Mouse (Mus musculus) monocyte, adult 2 months (primary cell): ENCODE measurements around the gene Fat1.

Source experiments
- DNase-seq, 2 experiments: peaks; one replicate each; pipeline ENCODE4 v3.0.0; 2022; ENCODE audit warnings: low spot score in 2 of 2, low read depth in 1 of 2

The Fat1 gene

GRCm38 (mm10) chr8:44961492-44961891 is 26.2 kb downstream of the Fat1 start:
- DNase-seq, result no peak

GRCm38 (mm10) chr8:44962572-44963231 is 27.5 kb downstream of the Fat1 start:
- no peak for DNase-seq

- DNase-seq, result no peak
Observed at GRCm38 (mm10) chr8:44967521-44968039, 32.3 kb downstream of the Fat1 start.

GRCm38 (mm10) chr8:44970093-44970492 is 34.8 kb downstream of the Fat1 start:
- no peak for DNase-seq

- no peak for DNase-seq
Observed at GRCm38 (mm10) chr8:44971346-44971745, 36.1 kb downstream of the Fat1 start.

GRCm38 (mm10) chr8:44971964-44972363 is 36.7 kb downstream of the Fat1 start:
- no peak for DNase-seq

- no peak for DNase-seq
Observed at GRCm38 (mm10) chr8:44975113-44975512, 39.9 kb downstream of the Fat1 start.

- DNase-seq, result no peak
Observed at GRCm38 (mm10) chr8:44975654-44976053, 40.4 kb downstream of the Fat1 start.

GRCm38 (mm10) chr8:44978622-44979021 is 43.4 kb downstream of the Fat1 start:
- DNase-seq, result no peak

GRCm38 (mm10) chr8:44979245-44979644 is 44.0 kb downstream of the Fat1 start:
- DNase-seq, result no peak

GRCm38 (mm10) chr8:44980030-44980429 is 44.8 kb downstream of the Fat1 start:
- no peak for DNase-seq

GRCm38 (mm10) chr8:44985326-44986288 is 50.4 kb downstream of the Fat1 start:
- DNase-seq, result no peak

- no peak for DNase-seq
Observed at GRCm38 (mm10) chr8:44991700-44992487, 56.6 kb downstream of the Fat1 start.

GRCm38 (mm10) chr8:44992664-44993063 is 57.4 kb downstream of the Fat1 start:
- DNase-seq, result no peak

GRCm38 (mm10) chr8:44993376-44993775 is 58.1 kb downstream of the Fat1 start:
- DNase-seq, result no peak

GRCm38 (mm10) chr8:44996493-44996892 is 61.2 kb downstream of the Fat1 start:
- DNase-seq, result no peak

GRCm38 (mm10) chr8:44997321-44997720 is 62.1 kb downstream of the Fat1 start:
- no peak for DNase-seq

- DNase-seq, result no peak
Observed at GRCm38 (mm10) chr8:44997829-44998228, 62.6 kb downstream of the Fat1 start.

GRCm38 (mm10) chr8:44998275-44998674 is 63.0 kb downstream of the Fat1 start:
- DNase-seq, result no peak

GRCm38 (mm10) chr8:44998681-44999277 is 63.5 kb downstream of the Fat1 start:
- DNase-seq, result no peak
